Mouse (Mus musculus) yolk sac, embryonic 10.5 days (tissue): ENCODE measurements around the gene Gm3618.
A peak's percentile ranks its signal among the peaks of the same experiment; 100 is the strongest.
"Not testable (repeated sequence)": the region's sequence is repeated elsewhere in the genome, so short reads cannot be mapped to it uniquely, and the experiment has no call there.

Experiments
- DNase-seq: peaks from one replicate; pipeline ENCODE4 v3.0.0-alpha.2; 2017; ENCODE audit warnings: low spot score

The Gm3618 gene

GRCm38 (mm10) chr14:6343578-6343977 is at the start of gene Gm3618:
Gene Gm3618, minus strand, starts transcription at chr14:6343678.
- DNase-seq: not testable (repeated sequence)

GRCm38 (mm10) chr14:6390219-6390618 is 46.7 kb upstream of the Gm3618 start, which contains the start of gene Gm16440:
Gene Gm16440, minus strand, starts transcription at chr14:6390319.
- DNase-seq: not testable (repeated sequence)

GRCm38 (mm10) chr14:6304743-6305142 is 38.7 kb downstream of the Gm3618 start, which contains the start of gene Gm21103:
Gene Gm21103, minus strand, starts transcription at chr14:6304843.
- DNase-seq: not testable (repeated sequence)

GRCm38 (mm10) chr14:6286931-6287715 is 56.4 kb downstream of the Gm3618 start, which contains the start of gene Gm3411:
Gene Gm3411, minus strand, starts transcription at chr14:6287250.
- peak; percentile 39 for DNase-seq
